Mouse (Mus musculus): ENCODE results near the gene Poln. TPM values are rescaled to one million over a fixed set of nuclear protein-coding genes. Genes with fewer than 3 reads are reported as not detected.
A peak's percentile ranks its signal among the peaks of the same experiment; 100 is the strongest.

The Poln gene
- polyA plus RNA-seq, 1 experiment from 2014 or later = 0.47 TPM

DNA sequence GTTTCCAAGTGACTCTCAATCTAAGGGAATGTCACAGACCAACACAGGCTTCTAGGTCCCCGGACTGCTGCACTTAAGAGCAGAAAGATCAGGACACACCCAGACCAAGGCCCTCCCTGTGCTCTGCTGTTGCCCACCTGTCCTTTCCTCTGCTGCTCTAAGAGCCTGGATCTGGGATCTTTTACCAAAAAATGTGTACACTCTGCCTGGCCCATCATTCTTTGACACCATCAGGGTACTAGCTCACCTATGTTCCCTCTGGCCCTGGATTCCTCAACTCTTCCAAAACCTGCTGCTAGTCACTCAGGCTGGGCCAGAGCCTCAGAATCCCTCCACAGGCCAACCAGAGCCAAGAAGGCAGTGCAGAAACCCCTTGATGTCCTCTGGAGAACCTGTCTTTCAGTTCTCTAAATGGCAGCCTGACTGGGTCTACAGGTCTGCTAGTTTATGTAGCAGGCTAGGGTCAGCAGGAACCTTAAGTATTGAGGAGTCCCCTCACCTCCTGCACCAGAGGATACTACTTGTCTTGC is 15.9 kb upstream of the Poln start:
- Histone ChIP-seq H3K4me3 (ENCODE audit: low read depth, low read length) (no peak overlapping the region), H3K36me3 (replicated peaks; ENCODE audit: insufficient read depth, low read length) (peaks cover 16% of the 10 kb centered on the region), H3K4me2 (ENCODE audit: low read depth, low read length) (no peak overlapping the region), H3K9me3 (ENCODE audit: low read length) (no peaks in the 10 kb centered on the region), H3K9ac (replicated peaks) (peak overlapping the region; percentile 81; the same call in 1 of the 2 replicates), H3K27ac (ENCODE audit: low read depth) (no peak overlapping the region), H3K4me1 (ENCODE audit: insufficient read depth) (peaks cover 50% of the 10 kb centered on the region), H3K27me3 (ENCODE audit: insufficient read depth, low read length) (no peaks in the 10 kb centered on the region)
- no peak for ATAC-seq
- peak; percentile 11 for DNase-seq
- WGBS (ENCODE audit: insufficient replicate concordance) = 75% methylated on average over 1 of the region's 1 CpGs
- TF ChIP-seq EP300 (IDR thresholded peaks at IDR 0.05; ENCODE audit: low read depth) (no peak), CTCF (IDR thresholded peaks at IDR 0.05; ENCODE audit: low read depth) (no peak)

DNA sequence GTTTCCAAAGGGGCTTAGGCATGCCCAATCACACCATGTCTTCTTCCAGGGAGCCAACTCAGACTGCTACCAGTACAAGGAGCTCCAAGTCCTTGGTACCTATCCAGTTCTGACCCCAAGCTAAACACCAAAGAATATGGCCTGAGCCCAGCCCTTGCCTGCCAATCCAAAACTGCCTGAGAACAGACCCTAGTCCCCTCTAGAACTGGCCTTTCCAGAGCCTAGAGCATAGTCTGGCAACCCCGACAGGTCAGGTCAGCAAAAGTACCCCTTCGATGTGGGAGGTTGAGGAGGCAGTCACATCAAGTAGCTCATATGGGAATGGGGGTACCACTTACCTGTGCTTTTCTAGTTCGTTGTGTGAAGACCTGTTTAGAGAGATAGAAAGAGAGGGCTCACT is 14.7 kb upstream of the Poln start:
- H3K27me3 ChIP-seq (ENCODE audit: insufficient read depth, low read length) = no peaks in the 10 kb centered on the region
- H3K27ac ChIP-seq (ENCODE audit: low read depth) = no peak overlapping the region
- TF ChIP-seq EP300 (IDR thresholded peaks at IDR 0.05; ENCODE audit: low read depth) = no peak
- TF ChIP-seq CTCF (IDR thresholded peaks at IDR 0.05; ENCODE audit: low read depth) = no peak
- DNase-seq (peak; percentile 10), ATAC-seq (no peak)
- H3K4me1 ChIP-seq (ENCODE audit: insufficient read depth) = peaks cover 44% of the 10 kb centered on the region
- no peak overlapping the region for H3K9ac ChIP-seq (replicated peaks)
- H3K4me2 ChIP-seq (ENCODE audit: low read depth, low read length) = no peak overlapping the region
- 77% methylated on average over 3 of the region's 3 CpGs for WGBS (ENCODE audit: insufficient replicate concordance)
- H3K36me3 ChIP-seq (replicated peaks; ENCODE audit: insufficient read depth, low read length) = peaks cover 20% of the 10 kb centered on the region
- no peak overlapping the region for H3K4me3 ChIP-seq (ENCODE audit: low read depth, low read length)
- no peaks in the 10 kb centered on the region for H3K9me3 ChIP-seq (ENCODE audit: low read length)

DNA sequence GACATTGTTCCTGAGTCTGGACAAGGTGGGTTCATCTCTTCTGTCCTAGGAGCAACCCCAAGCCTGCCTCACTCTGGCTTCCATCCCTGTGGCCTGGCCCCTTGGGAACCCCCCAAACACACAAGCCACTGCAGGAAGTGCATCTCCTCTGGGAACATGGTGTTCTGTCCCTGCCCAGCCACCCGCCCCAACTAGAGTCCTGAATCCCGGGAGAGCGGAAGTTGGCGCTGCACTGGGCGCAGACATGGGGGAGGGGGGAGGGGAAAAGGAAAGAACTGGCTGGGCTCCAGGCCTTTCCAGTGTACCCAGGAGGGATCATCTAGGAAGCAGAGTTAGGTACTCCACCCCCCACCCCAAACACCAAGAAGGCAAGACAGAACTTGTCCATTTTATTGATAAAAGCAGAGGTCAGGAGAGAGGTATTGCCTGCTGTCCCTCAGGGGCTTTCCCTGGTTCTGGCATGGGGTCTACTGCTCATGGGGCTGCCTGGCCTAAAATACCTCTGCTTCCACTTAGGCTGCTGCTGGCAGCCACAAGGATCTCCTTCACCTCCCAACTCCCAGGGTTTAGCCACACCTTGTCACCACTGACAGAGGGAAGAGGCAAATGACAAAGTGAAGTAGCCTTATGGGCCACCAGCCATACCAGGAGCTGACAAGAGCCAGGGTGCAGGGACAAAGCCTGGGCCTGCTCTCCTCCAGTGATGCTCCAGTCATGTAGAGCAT is 14.1 kb upstream of the Poln start:
- WGBS (ENCODE audit: insufficient replicate concordance) = 83% methylated on average over 5 of the region's 5 CpGs
- H3K4me3 ChIP-seq (ENCODE audit: low read depth, low read length) = no peak overlapping the region
- ATAC-seq (no peak), DNase-seq (peak; percentile 50)
- H3K9me3 ChIP-seq (ENCODE audit: low read length) = no peaks in the 10 kb centered on the region
- H3K36me3 ChIP-seq (replicated peaks; ENCODE audit: insufficient read depth, low read length) = peaks cover 25% of the 10 kb centered on the region
- no peak overlapping the region for H3K4me2 ChIP-seq (ENCODE audit: low read depth, low read length)
- H3K4me1 ChIP-seq (ENCODE audit: insufficient read depth) = peaks cover 39% of the 10 kb centered on the region
- peak; percentile 68 for TF ChIP-seq EP300 (IDR thresholded peaks at IDR 0.05; ENCODE audit: low read depth)
- no peak for TF ChIP-seq CTCF (IDR thresholded peaks at IDR 0.05; ENCODE audit: low read depth)
- no peaks in the 10 kb centered on the region for H3K27me3 ChIP-seq (ENCODE audit: insufficient read depth, low read length)
- H3K27ac ChIP-seq (ENCODE audit: low read depth) = peak overlapping the region; percentile 48; the same call in 1 of the 2 replicates
- no peak overlapping the region for H3K9ac ChIP-seq (replicated peaks)

DNA sequence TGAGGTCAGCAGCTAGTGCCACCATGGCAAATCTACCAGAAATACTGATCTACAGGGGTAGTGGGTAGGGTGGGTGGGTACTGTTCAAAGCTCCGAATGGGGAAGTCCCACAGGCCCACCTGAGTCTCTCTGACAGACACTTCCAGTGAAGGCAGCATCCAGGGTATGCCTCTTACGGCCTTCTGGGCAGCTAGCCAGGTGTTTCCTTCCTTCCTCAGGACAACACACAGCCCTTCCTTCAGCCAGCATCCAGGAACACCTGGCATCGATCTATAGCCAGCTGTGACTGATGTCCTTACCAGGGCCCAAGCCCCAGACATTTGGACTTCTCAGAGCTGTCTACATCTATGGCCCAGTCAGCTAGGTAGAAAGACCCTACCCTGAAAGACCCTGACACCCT is 13.2 kb upstream of the Poln start:
- Histone ChIP-seq H3K9ac (replicated peaks) (no peak overlapping the region), H3K27me3 (ENCODE audit: insufficient read depth, low read length) (no peaks in the 10 kb centered on the region), H3K4me2 (ENCODE audit: low read depth, low read length) (no peak overlapping the region), H3K27ac (ENCODE audit: low read depth) (no peak overlapping the region), H3K4me3 (ENCODE audit: low read depth, low read length) (no peak overlapping the region), H3K36me3 (replicated peaks; ENCODE audit: insufficient read depth, low read length) (peaks cover 32% of the 10 kb centered on the region), H3K9me3 (ENCODE audit: low read length) (no peaks in the 10 kb centered on the region), H3K4me1 (ENCODE audit: insufficient read depth) (peaks cover 36% of the 10 kb centered on the region)
- no peak for ATAC-seq
- 79% methylated on average over 3 of the region's 3 CpGs for WGBS (ENCODE audit: insufficient replicate concordance)
- DNase-seq = peak; percentile 10
- TF ChIP-seq CTCF (IDR thresholded peaks at IDR 0.05; ENCODE audit: low read depth) = no peak
- no peak for TF ChIP-seq EP300 (IDR thresholded peaks at IDR 0.05; ENCODE audit: low read depth)

DNA sequence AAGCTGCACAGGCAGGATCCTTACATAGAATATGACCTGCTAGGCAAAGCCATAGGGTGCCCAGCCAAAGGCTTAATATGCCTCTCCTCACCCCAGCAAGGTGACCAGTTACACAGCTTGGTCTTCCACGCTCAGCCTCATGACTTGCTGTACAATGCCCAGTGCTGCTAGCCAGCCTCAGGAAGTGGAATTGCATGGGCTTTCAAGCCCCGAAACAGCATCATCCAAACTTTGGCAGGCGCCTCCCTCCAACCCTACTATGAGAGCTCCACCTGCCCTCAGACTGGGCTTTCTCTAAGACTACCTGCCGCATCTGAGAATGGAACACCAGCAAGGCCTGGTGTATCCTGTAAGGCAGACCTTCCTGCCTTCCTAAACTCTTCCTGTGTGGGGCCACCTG is 8.6 kb upstream of the Poln start:
- 0 out of 2 replicates have a peak, but pooled peaks cover 3% of the 10 kb centered on the region for H3K4me1 ChIP-seq (ENCODE audit: insufficient read depth)
- WGBS (ENCODE audit: insufficient replicate concordance) = 87% methylated on average over 4 of the region's 4 CpGs
- peaks cover 58% of the 10 kb centered on the region for H3K36me3 ChIP-seq (replicated peaks; ENCODE audit: insufficient read depth, low read length)
- ATAC-seq (no peak), DNase-seq (no peak)
- H3K4me2 ChIP-seq (ENCODE audit: low read depth, low read length) = no peak overlapping the region
- H3K9ac ChIP-seq (replicated peaks) = no peak overlapping the region
- TF ChIP-seq CTCF (IDR thresholded peaks at IDR 0.05; ENCODE audit: low read depth) (no peak), EP300 (IDR thresholded peaks at IDR 0.05; ENCODE audit: low read depth) (no peak)
- H3K27ac ChIP-seq (ENCODE audit: low read depth) = no peak overlapping the region
- no peaks in the 10 kb centered on the region for H3K9me3 ChIP-seq (ENCODE audit: low read length)
- no peak overlapping the region for H3K4me3 ChIP-seq (ENCODE audit: low read depth, low read length)
- H3K27me3 ChIP-seq (ENCODE audit: insufficient read depth, low read length) = no peaks in the 10 kb centered on the region

DNA sequence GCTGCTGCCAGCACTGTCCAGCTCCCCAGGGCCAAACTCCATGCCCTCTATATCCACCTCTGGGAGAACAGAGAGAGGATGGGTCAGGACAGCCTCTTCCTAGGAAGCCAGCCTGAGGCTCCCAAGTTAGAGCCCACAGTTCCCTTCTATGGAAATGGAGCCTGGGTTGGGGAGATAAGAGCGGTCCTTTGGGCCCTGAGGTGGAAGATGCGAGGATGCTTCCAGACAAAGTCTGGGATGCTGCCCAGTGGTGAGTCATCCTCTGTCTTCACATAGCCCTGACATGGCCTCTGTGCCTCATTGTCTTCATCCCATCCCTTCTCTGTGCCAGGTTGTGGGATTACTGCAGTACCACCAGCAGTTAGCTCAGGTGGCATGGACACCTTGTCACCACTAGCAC is 7.8 kb upstream of the Poln start:
- no peaks in the 10 kb centered on the region for H3K27me3 ChIP-seq (ENCODE audit: insufficient read depth, low read length)
- H3K4me2 ChIP-seq (ENCODE audit: low read depth, low read length) = no peak overlapping the region
- ATAC-seq (no peak), DNase-seq (no peak)
- H3K9ac ChIP-seq (replicated peaks) = no peak overlapping the region
- no peaks in the 10 kb centered on the region for H3K9me3 ChIP-seq (ENCODE audit: low read length)
- peaks cover 58% of the 10 kb centered on the region for H3K36me3 ChIP-seq (replicated peaks; ENCODE audit: insufficient read depth, low read length)
- TF ChIP-seq EP300 (IDR thresholded peaks at IDR 0.05; ENCODE audit: low read depth) = no peak
- TF ChIP-seq CTCF (IDR thresholded peaks at IDR 0.05; ENCODE audit: low read depth) = no peak
- 66% methylated on average over 2 of the region's 2 CpGs for WGBS (ENCODE audit: insufficient replicate concordance)
- no peak overlapping the region for H3K4me3 ChIP-seq (ENCODE audit: low read depth, low read length)
- no peaks in the 10 kb centered on the region for H3K4me1 ChIP-seq (ENCODE audit: insufficient read depth)
- H3K27ac ChIP-seq (ENCODE audit: low read depth) = no peak overlapping the region

Measured in liver, postnatal 0 days (tissue).